Mouse (Mus musculus) central nervous system, embryonic 18 days (tissue): ENCODE results near the gene Gm3486. TPM values are rescaled to one million over a fixed set of nuclear protein-coding genes. Genes with fewer than 3 reads are reported as not detected.

Experiments
- polyA plus RNA-seq: library from polyadenylated mRNA; depleted of rRNA; stranded (reverse); fragments of >200 nt; gene quantifications from 2 replicates; pipeline ENCODE4 v1.2.3, GENCODE M21; 2012; rRNA removed

The Gm3486 gene
- not detected in 2 replicates for polyA plus RNA-seq

GRCm38 (mm10) chr14:41489385-41489784 lies at the start of gene Gm3486:
Gene Gm3486, minus strand, starts transcription at chr14:41489485.

GRCm38 (mm10) chr14:41453418-41453817 lies 35.9 kb downstream of the Gm3486 start, which contains the start of gene Gm7954:
Gene Gm7954, minus strand, starts transcription at chr14:41453518.

Other genes with a start within 250 kb of the Gm3486 start
- 0.40 and 0.55 TPM in 2 replicates for gene Gm2832, start 210.7 kb downstream of the Gm3486 start, polyA plus RNA-seq
- gene Gm5798, start 140.9 kb downstream of the Gm3486 start, polyA plus RNA-seq, result not detected in 2 replicates
- not detected in 2 replicates for gene Gm7945, start 103.1 kb downstream of the Gm3486 start, polyA plus RNA-seq
- not detected in 2 replicates for gene Gm6482, start 81.2 kb downstream of the Gm3486 start, polyA plus RNA-seq
- not detected in 2 replicates for gene Gm7954, start 36.0 kb downstream of the Gm3486 start, polyA plus RNA-seq
- gene Gm7970, start 66.1 kb upstream of the Gm3486 start, polyA plus RNA-seq, result not detected in 2 replicates
- gene 1700049E17Rik2, start 83.7 kb upstream of the Gm3486 start, polyA plus RNA-seq, result not detected in 2 replicates
- not detected in 2 replicates for gene Gm3072, start 135.1 kb upstream of the Gm3486 start, polyA plus RNA-seq
- not detected in 2 replicates for gene Gm3676, start 157.0 kb upstream of the Gm3486 start, polyA plus RNA-seq
- gene Gm8068, start 212.4 kb upstream of the Gm3486 start, polyA plus RNA-seq, result not detected in 2 replicates